Mouse (Mus musculus): Measurements from ENCODE around the gene Natd1.

DNA sequence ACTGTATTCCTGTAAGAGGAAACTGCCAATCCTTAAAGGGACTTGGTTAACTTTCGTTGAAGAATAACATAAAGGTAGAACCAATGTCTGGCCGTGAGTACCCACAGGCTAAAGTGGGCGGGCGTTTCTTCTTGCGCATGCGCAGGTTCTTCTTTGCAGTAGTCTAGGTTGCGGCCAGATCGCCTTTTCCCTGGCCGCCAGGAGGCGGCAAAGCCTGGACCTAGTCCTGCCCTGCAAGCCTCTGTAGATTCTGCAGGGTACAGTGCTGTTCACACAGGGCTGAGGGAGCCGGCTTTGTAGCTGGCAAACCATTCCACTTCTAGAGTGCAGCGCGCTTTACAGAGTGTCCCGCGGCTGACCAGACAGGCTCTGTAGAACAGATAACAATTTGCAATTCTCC, 39.3 kb upstream of the Natd1 start:
- TF ChIP-seq CTCF (IDR thresholded peaks at IDR 0.05; ENCODE audit: extremely low read depth, insufficient read length, insufficient replicate concordance, low read depth, low read length) (peak; percentile 83), POLR2A (IDR thresholded peaks at IDR 0.05; ENCODE audit: low read depth, low read length) (no peak)

All from small intestine, adult 2 months (tissue).